Mouse (Mus musculus): ENCODE results near the gene Gipc2. TPM values are rescaled to one million over a fixed set of nuclear protein-coding genes. Genes with fewer than 3 reads are reported as not detected.

The Gipc2 gene
- polyA plus RNA-seq, 1 experiment from 2014 or later: 1.9 TPM

DNA sequence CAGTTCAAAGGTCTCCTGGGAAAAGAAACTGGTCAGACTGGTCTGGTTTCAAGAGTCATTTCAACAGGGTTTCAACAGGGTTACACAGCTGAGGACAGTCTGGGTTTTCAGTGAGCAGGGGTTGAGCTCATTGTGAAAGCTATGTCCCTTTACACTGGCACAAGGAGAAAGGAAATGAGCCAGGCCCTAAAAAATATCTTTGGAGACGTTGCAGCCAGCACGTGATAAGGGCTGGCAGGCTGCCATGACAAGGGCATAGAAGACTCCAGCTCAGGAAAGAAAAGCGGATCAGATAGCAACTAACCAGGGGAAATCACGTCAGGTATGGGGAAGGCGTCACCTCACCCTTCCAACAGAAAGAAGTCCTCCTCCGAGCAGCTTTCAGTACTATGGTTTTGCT lies 43.9 kb downstream of the Gipc2 start:
- WGBS: 36% methylated on average over 6 of the region's 6 CpGs
- no peak for ATAC-seq (replicated peaks)
- no peak overlapping the region for H3K27ac ChIP-seq (replicated peaks)

DNA sequence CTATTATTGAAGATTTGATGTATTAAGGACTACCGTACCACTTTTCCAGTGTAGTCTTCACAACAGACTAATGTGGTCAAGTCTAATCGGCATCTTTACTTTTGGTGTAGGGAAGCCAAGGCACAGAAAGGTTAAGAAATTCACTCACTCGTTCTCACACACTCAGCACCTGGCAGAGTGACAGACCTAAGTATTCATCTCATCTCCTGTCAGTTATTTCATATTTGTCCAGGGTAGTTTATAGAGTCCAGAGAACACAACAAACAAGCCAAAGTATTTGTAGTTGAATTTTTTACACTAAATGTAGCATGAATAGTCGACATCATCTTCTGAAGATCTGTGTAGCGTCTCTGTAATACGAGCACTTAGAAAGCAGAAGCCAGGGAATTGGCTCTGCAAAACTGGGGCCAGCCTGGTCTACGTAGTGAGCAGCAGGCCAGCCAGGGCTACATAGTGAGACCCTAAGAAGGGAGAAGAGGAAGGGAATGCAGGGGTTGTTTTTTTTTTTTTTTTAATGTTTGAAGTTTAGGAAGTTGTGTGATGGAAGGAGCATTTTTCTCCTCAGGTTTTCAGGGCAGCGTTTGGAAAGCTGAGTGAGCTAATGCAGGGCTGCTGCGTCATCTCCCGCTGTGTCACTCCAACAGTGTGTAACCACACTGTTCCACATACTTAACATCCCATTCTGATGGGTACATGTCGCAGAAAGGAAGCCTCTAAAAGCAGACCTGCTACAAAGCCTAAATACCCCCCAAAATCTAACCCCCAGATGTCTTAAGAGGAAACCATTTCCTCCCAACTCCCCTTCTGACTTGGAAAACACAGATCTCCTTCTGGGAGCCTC lies 44.6 kb downstream of the Gipc2 start:
- ATAC-seq (replicated peaks): no peak
- Histone ChIP-seq H3K36me3 (no peaks in the 10 kb centered on the region), H3K27me3 (no peaks in the 10 kb centered on the region), H3K9ac (replicated peaks) (no peak overlapping the region), H3K4me2 (replicated peaks) (no peak overlapping the region), H3K27ac (replicated peaks) (no peak overlapping the region), H3K9me3 (no peaks in the 10 kb centered on the region), H3K4me3 (no peak overlapping the region), H3K4me1 (peaks cover 4% of the 10 kb centered on the region; the same call in 1 of the 2 replicates)
- 81% methylated on average over 11 of the region's 11 CpGs for WGBS

More for the DNA sequence above, 43.9 kb downstream of the Gipc2 start:
- no peak overlapping the region for H3K4me3 ChIP-seq
- peaks cover 4% of the 10 kb centered on the region; the same call in 1 of the 2 replicates for H3K4me1 ChIP-seq
- no peaks in the 10 kb centered on the region for H3K9me3 ChIP-seq
- no peaks in the 10 kb centered on the region for H3K27me3 ChIP-seq
- no peak overlapping the region for H3K4me2 ChIP-seq (replicated peaks)
- no peaks in the 10 kb centered on the region for H3K36me3 ChIP-seq
- no peak overlapping the region for H3K9ac ChIP-seq (replicated peaks)

- H3K27me3 ChIP-seq: no peaks in the 10 kb centered on the region
- no peaks in the 10 kb centered on the region for H3K36me3 ChIP-seq
- H3K4me2 ChIP-seq (replicated peaks): no peak overlapping the region
- H3K9ac ChIP-seq (replicated peaks): no peak overlapping the region
- 80% methylated on average over 4 of the region's 4 CpGs for WGBS
- no peak overlapping the region for H3K4me3 ChIP-seq
- H3K9me3 ChIP-seq: no peaks in the 10 kb centered on the region
- peaks cover 4% of the 10 kb centered on the region; the same call in 1 of the 2 replicates for H3K4me1 ChIP-seq
- H3K27ac ChIP-seq (replicated peaks): no peak overlapping the region
- no peak for ATAC-seq (replicated peaks)
Measured at GRCm38 (mm10) chr3:152119987-152120386, 46.0 kb downstream of the Gipc2 start.

DNA sequence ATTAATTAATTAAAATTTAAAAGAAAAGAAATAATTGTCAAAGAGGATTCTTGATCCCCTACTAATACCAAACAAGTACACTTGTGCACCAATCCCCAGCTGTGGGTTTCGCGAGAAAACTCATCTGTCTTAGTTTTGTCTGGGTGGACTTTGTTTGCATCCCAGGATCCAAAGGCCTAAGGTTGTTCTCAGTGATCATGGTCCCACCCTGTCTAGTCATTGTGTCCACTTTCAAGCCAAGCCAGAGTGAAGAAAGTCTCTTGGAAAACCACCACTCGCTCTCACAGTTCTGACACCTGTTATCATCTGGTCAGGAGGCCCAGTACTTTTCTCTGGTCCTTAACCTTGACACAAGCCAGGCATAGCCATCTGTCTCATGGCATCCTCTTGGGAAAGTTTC lies 48.1 kb downstream of the Gipc2 start:
- Histone ChIP-seq H3K9me3 (no peaks in the 10 kb centered on the region), H3K4me2 (replicated peaks) (no peak overlapping the region), H3K36me3 (no peaks in the 10 kb centered on the region), H3K4me3 (no peak overlapping the region), H3K27me3 (no peaks in the 10 kb centered on the region), H3K4me1 (peaks cover 4% of the 10 kb centered on the region; the same call in 1 of the 2 replicates), H3K27ac (replicated peaks) (no peak overlapping the region), H3K9ac (replicated peaks) (no peak overlapping the region)
- ATAC-seq (replicated peaks): no peak
- WGBS: 97% methylated on average over 3 of the region's 3 CpGs

- WGBS: 92% methylated on average over 3 of the region's 3 CpGs
- ATAC-seq (replicated peaks): no peak
- Histone ChIP-seq H3K9me3 (no peaks in the 10 kb centered on the region), H3K27me3 (no peaks in the 10 kb centered on the region), H3K4me1 (peaks cover 2% of the 10 kb centered on the region; the same call in 1 of the 2 replicates), H3K27ac (replicated peaks) (no peak overlapping the region), H3K9ac (replicated peaks) (no peak overlapping the region), H3K4me2 (replicated peaks) (no peak overlapping the region), H3K4me3 (no peak overlapping the region), H3K36me3 (no peaks in the 10 kb centered on the region)
Measured at GRCm38 (mm10) chr3:152116140-152116539, 49.9 kb downstream of the Gipc2 start.

GRCm38 (mm10) chr3:152114786-152115185 lies 51.2 kb downstream of the Gipc2 start:
- Histone ChIP-seq H3K4me3 (no peak overlapping the region), H3K36me3 (no peaks in the 10 kb centered on the region), H3K9me3 (no peaks in the 10 kb centered on the region), H3K9ac (replicated peaks) (no peak overlapping the region), H3K27ac (replicated peaks) (no peak overlapping the region), H3K4me2 (replicated peaks) (no peak overlapping the region), H3K4me1 (peaks cover 3% of the 10 kb centered on the region; the same call in 1 of the 2 replicates), H3K27me3 (0 out of 2 replicates have a peak, but pooled peaks cover 3% of the 10 kb centered on the region)
- peak; percentile 39; the same call in 1 of the 2 replicates for ATAC-seq (replicated peaks)
- WGBS: 39% methylated on average over 10 of the region's 10 CpGs

- Histone ChIP-seq H3K4me3 (no peak overlapping the region), H3K36me3 (no peaks in the 10 kb centered on the region), H3K4me2 (replicated peaks) (no peak overlapping the region), H3K4me1 (peaks cover 3% of the 10 kb centered on the region; the same call in 1 of the 2 replicates), H3K9ac (replicated peaks) (no peak overlapping the region), H3K27ac (replicated peaks) (no peak overlapping the region), H3K27me3 (0 out of 2 replicates have a peak, but pooled peaks cover 5% of the 10 kb centered on the region), H3K9me3 (no peaks in the 10 kb centered on the region)
- 58% methylated on average over 4 of the region's 4 CpGs for WGBS
- no peak for ATAC-seq (replicated peaks)
Measured at GRCm38 (mm10) chr3:152114222-152114621, 51.8 kb downstream of the Gipc2 start.

- no peaks in the 10 kb centered on the region for H3K36me3 ChIP-seq
- 0 out of 2 replicates have a peak, but pooled peaks cover 11% of the 10 kb centered on the region for H3K27me3 ChIP-seq
- H3K4me3 ChIP-seq: no peak overlapping the region
- H3K9me3 ChIP-seq: no peaks in the 10 kb centered on the region
- no peak for ATAC-seq (replicated peaks)
- H3K4me2 ChIP-seq (replicated peaks): no peak overlapping the region
- no peak overlapping the region for H3K27ac ChIP-seq (replicated peaks)
- peaks cover 3% of the 10 kb centered on the region; the same call in 1 of the 2 replicates for H3K4me1 ChIP-seq
- no peak overlapping the region for H3K9ac ChIP-seq (replicated peaks)
- WGBS: 84% methylated on average over 7 of the region's 7 CpGs
Measured at GRCm38 (mm10) chr3:152113496-152113895, 52.5 kb downstream of the Gipc2 start.

DNA sequence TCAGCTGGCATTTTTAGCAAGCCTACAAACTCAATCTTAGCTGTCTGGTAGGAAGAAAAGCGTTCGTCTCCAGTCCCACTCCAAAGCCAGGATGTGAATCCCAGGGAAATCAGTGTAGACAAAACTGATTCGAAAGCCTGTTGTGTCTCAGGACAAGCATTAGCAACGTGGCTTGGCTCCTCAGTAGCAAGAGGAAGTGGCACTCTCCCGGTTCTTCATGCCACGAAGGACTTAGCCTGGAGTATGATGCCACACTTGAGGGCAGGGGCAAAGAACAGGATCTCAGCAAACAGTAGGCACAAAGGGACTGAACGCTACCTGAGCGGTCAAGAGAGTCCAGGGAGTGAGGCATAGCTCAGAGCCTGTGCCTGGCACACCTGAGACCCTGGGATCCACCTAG lies 53.4 kb downstream of the Gipc2 start:
- no peak overlapping the region for H3K4me2 ChIP-seq (replicated peaks)
- peaks cover 3% of the 10 kb centered on the region; the same call in 1 of the 2 replicates for H3K4me1 ChIP-seq
- ATAC-seq (replicated peaks): no peak
- no peak overlapping the region for H3K9ac ChIP-seq (replicated peaks)
- no peak overlapping the region for H3K4me3 ChIP-seq
- no peak overlapping the region for H3K27ac ChIP-seq (replicated peaks)
- H3K27me3 ChIP-seq: 0 out of 2 replicates have a peak, but pooled peaks cover 11% of the 10 kb centered on the region
- H3K36me3 ChIP-seq: no peaks in the 10 kb centered on the region
- WGBS: 85% methylated on average over 8 of the region's 8 CpGs
- no peaks in the 10 kb centered on the region for H3K9me3 ChIP-seq

GRCm38 (mm10) chr3:152111482-152111881 lies 54.5 kb downstream of the Gipc2 start:
- Histone ChIP-seq H3K4me2 (replicated peaks) (no peak overlapping the region), H3K9ac (replicated peaks) (no peak overlapping the region), H3K4me1 (peaks cover 13% of the 10 kb centered on the region), H3K27me3 (0 out of 2 replicates have a peak, but pooled peaks cover 11% of the 10 kb centered on the region), H3K9me3 (no peaks in the 10 kb centered on the region), H3K4me3 (no peak overlapping the region), H3K36me3 (no peaks in the 10 kb centered on the region), H3K27ac (replicated peaks) (no peak overlapping the region)
- no peak for ATAC-seq (replicated peaks)
- 61% methylated on average over 4 of the region's 4 CpGs for WGBS

- Histone ChIP-seq H3K9ac (replicated peaks) (no peak overlapping the region), H3K9me3 (no peaks in the 10 kb centered on the region), H3K27ac (replicated peaks) (no peak overlapping the region), H3K4me1 (peaks cover 17% of the 10 kb centered on the region), H3K4me3 (no peak overlapping the region), H3K36me3 (no peaks in the 10 kb centered on the region), H3K4me2 (replicated peaks) (no peak overlapping the region), H3K27me3 (0 out of 2 replicates have a peak, but pooled peaks cover 11% of the 10 kb centered on the region)
- 18% methylated on average over 9 of the region's 9 CpGs for WGBS
- ATAC-seq (replicated peaks): peak; percentile 21; the same call in 1 of the 2 replicates
Measured at GRCm38 (mm10) chr3:152111081-152111480, 54.9 kb downstream of the Gipc2 start.

DNA sequence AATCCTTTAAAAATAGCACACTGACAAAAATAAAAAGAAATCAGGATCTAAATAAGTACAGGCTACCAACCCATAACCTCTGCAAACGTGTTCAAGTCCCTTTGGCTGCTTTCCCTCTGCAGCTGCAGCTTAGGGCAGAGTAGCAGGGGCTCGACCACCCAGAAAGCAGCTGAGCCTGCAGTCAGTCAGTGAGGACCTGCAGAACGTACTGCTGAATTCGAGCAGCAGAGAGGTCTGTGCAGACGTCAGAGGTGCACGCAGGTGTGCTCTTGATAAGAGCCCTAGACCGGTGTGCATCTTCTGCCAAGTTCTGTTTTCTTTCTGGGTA lies 56.8 kb downstream of the Gipc2 start:
- Histone ChIP-seq H3K9ac (replicated peaks) (no peak overlapping the region), H3K4me3 (no peak overlapping the region), H3K4me2 (replicated peaks) (no peak overlapping the region), H3K9me3 (no peaks in the 10 kb centered on the region), H3K27ac (replicated peaks) (no peak overlapping the region), H3K27me3 (0 out of 2 replicates have a peak, but pooled peaks cover 11% of the 10 kb centered on the region), H3K4me1 (peaks cover 24% of the 10 kb centered on the region), H3K36me3 (no peaks in the 10 kb centered on the region)
- ATAC-seq (replicated peaks): no peak
- 31% methylated on average over 7 of the region's 7 CpGs for WGBS

All from forebrain, embryonic 15.5 days (tissue).